Mouse (Mus musculus) embryonic facial prominence, embryonic 14.5 days (tissue): ENCODE results near the gene Nobox. TPM values are rescaled to one million over a fixed set of nuclear protein-coding genes. Genes with fewer than 3 reads are reported as not detected.
A peak's percentile ranks its signal among the peaks of the same experiment; 100 is the strongest.

Experiments
- ATAC-seq: fragments of 200-750 bp; cut with Nextera tagmentation; 2 replicates; pipeline ENCODE4 v1.8.0; 2017; ENCODE audit warnings: low read depth, moderate number of reproducible peaks, moderate TSS enrichment
- DNase-seq: peaks from one replicate; pipeline ENCODE4 v3.0.0-alpha.2; 2015; ENCODE audit warnings: low spot score
- H3K27ac ChIP-seq: fragments of 300-500 bp; sonication (generic); replicated peaks from 2 replicates; pipeline ENCODE4 v1.5.1; 2014; ENCODE audit warnings: low read depth, mild to moderate bottlenecking, low read length, moderate library complexity
- H3K27me3 ChIP-seq: fragments of 300-500 bp; sonication (generic); replicated peaks from 2 replicates; pipeline ENCODE4 v1.6.1; 2014; ENCODE audit warnings: low read length; ENCODE audit not compliant: control insufficient read depth, insufficient read depth
- H3K36me3 ChIP-seq: fragments of 300-500 bp; sonication (generic); 2 replicates; pipeline ENCODE4 v1.6.1; 2014; ENCODE audit warnings: low read length, mixed read lengths; ENCODE audit not compliant: control insufficient read depth, insufficient read depth
- H3K4me1 ChIP-seq: fragments of 300-500 bp; sonication (generic); 2 replicates; pipeline ENCODE4 v1.6.1; 2014; ENCODE audit warnings: antibody characterized with exemption, low read length; ENCODE audit not compliant: control insufficient read depth, insufficient read depth
- H3K4me2 ChIP-seq: fragments of 300-500 bp; sonication (generic); 2 replicates; pipeline ENCODE4 v1.6.1; 2014; ENCODE audit warnings: low read depth, mild to moderate bottlenecking, low read length, moderate library complexity, mixed read lengths
- H3K4me3 ChIP-seq: fragments of 300-500 bp; sonication (generic); 2 replicates; pipeline ENCODE4 v1.5.1; 2014; ENCODE audit warnings: low read depth, mild to moderate bottlenecking, low read length
- H3K9ac ChIP-seq: fragments of 300-500 bp; sonication (generic); 2 replicates; pipeline ENCODE4 v1.6.1; 2014; ENCODE audit warnings: low read depth, mild to moderate bottlenecking, low read length, moderate library complexity, mixed read lengths
- H3K9me3 ChIP-seq: fragments of 300-500 bp; sonication (generic); 2 replicates; pipeline ENCODE4 v1.6.1; 2016; ENCODE audit warnings: low read length; ENCODE audit not compliant: control insufficient read depth
- WGBS: fragments of 180-500 bp; shearing (Covaris S2); extraction: QIAGEN DNeasy Blood & Tissue Kit; methylation state at CpG from one replicate; pipeline ENCODE4 v1.1.7; 2014; 5-methylcytosine and 5-hydroxymethylcytosine counted together
- polyA plus RNA-seq: library from polyadenylated mRNA; unstranded; fragments of >200 nt; fragmentation: Nextera tagmentation; extraction: Ambion mirVana; gene quantifications from 2 replicates; pipeline ENCODE4 v1.2.1, GENCODE M21; 2014

Nobox gene
- polyA plus RNA-seq, 1 experiment from 2014 or later = not detected

DNA sequence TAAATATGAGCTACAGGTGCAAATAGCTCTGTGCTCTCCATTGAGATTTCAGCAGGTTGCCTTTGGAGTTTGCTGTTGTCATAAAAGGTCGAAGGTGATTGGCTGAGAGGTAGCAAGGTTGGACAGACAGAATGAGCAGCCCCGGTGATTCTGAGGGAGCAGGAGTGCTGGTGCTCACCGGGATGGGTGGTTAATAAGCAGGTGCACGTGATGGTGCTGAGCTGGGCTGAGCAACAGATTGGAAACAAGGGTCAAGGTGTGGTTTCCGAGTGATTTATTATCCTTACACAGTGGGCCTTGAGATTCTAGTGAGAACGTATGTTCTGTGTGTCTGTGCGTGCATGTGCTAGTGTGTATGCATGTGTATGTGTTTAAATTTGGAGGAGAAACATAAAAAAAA is 16.2 kb downstream of the Nobox start:
- Histone ChIP-seq H3K9me3 (no peaks in the 10 kb centered on the region), H3K4me2 (no peak overlapping the region), H3K9ac (no peak overlapping the region), H3K27me3 (no peaks in the 10 kb centered on the region), H3K4me3 (no peak overlapping the region), H3K4me1 (no peaks in the 10 kb centered on the region), H3K27ac (no peak overlapping the region), H3K36me3 (peaks cover 9% of the 10 kb centered on the region; the same call in 1 of the 2 replicates)
- WGBS = 67% methylated on average over 7 of the region's 7 CpGs
- ATAC-seq (peak; percentile 41; the same call in 1 of the 2 replicates), DNase-seq (no peak)

DNA sequence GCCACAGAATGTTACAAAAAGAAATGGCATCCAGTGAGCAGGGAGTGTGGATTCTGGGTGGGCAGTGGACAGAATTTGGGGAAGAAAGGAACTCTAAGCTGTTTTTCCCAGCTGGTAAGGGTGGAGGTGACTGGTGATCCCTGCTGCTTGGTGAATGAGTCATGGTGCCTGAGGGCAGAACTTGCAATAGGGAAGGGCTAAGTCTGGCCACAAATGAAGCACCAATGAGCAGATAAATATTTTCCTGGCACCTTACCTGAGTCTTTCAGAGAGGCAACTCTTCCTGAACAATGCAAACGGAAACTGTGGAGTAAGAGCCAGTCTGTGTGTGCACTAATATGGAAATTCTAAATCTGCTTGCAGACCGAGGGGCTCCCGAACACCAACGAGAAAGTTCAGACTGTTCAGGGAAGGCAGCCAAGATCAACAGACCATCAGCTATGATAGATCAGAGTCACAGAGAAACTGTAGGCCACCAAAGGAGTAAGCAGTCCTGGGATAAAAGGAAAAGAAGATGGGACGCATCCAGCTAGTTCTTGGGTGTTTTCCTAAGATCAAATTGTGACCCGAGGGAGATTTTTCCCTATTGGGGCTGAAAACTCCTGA is 16.8 kb downstream of the Nobox start:
- no peak for ATAC-seq
- Histone ChIP-seq H3K9ac (no peak overlapping the region), H3K4me3 (no peak overlapping the region), H3K4me1 (no peaks in the 10 kb centered on the region), H3K36me3 (peaks cover 13% of the 10 kb centered on the region; the same call in 1 of the 2 replicates), H3K4me2 (no peak overlapping the region), H3K9me3 (no peaks in the 10 kb centered on the region), H3K27ac (no peak overlapping the region), H3K27me3 (no peaks in the 10 kb centered on the region)
- WGBS = 56% methylated on average over 6 of the region's 6 CpGs
- peak; percentile 46 for DNase-seq

DNA sequence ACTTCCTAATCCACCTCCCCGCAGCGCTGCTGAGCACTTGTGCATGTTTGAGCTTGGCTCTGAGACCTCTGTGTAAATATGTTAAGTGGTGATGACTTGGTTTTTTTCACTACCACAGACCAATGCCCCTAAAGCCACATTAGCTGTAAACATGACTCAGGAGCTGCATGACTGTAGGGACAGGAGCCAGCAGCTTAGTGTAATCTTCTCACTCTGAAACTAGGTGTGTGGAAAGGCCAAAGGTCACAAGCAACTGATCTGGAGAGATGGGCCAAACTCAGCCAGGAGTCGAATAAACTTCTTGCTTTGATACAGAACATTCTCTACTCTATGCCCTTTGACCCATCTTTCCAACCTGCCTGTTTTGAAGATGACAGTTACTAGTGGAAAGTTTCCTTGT is 17.3 kb downstream of the Nobox start:
- no peak overlapping the region for H3K9ac ChIP-seq
- DNase-seq = no peak
- H3K9me3 ChIP-seq = no peaks in the 10 kb centered on the region
- 62% methylated on average over 3 of the region's 3 CpGs for WGBS
- H3K4me1 ChIP-seq = no peaks in the 10 kb centered on the region
- H3K36me3 ChIP-seq = peaks cover 17% of the 10 kb centered on the region; the same call in 1 of the 2 replicates
- H3K4me3 ChIP-seq = no peak overlapping the region
- peak; percentile 41; the same call in 1 of the 2 replicates for ATAC-seq
- H3K27ac ChIP-seq = no peak overlapping the region
- no peak overlapping the region for H3K4me2 ChIP-seq
- no peaks in the 10 kb centered on the region for H3K27me3 ChIP-seq

DNA sequence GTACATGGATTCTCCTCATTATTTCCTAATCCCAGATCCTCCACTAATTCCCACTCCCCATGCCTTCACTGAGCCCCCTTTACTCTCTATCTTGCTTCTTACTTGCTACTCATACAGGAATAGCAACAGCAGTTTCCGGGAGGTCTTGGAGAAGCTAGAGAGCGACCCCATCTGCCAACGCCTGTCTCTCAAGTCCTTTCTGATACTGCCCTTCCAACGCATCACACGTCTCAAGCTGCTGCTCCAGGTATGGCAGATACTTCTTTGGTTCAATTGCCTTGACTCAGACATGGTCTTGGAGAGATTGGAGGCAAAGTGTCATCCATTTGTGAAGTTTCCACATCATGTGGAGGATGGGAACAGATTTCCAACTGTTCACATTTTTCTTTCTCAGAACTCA is 28.9 kb downstream of the Nobox start:
- Histone ChIP-seq H3K4me2 (no peak overlapping the region), H3K4me1 (no peaks in the 10 kb centered on the region), H3K9me3 (no peaks in the 10 kb centered on the region), H3K9ac (no peak overlapping the region), H3K27me3 (no peaks in the 10 kb centered on the region), H3K27ac (no peak overlapping the region), H3K4me3 (no peak overlapping the region), H3K36me3 (peaks cover 18% of the 10 kb centered on the region; the same call in 1 of the 2 replicates)
- DNase-seq (no peak), ATAC-seq (no peak)
- 91% methylated on average over 5 of the region's 5 CpGs for WGBS

DNA sequence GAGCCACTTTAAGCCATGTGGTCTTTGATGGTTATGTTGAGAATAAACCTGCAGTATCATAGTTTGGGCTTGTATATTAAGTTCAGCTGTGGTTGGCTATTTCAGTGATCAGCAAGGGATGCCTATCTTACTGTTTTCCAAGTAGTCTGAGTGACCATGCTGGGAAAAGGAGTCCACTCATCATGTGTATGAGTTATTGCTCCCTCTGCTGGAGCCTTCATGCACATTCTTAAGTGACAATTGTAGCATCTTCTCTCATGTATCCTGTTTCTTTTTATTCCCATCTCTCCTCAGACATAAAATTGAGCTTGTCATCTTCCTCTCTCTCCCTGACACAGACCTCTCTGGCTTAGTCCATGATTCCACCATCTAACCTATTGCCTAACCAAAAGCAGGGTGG is 31.1 kb downstream of the Nobox start:
- Histone ChIP-seq H3K4me1 (no peaks in the 10 kb centered on the region), H3K36me3 (0 out of 2 replicates have a peak, but pooled peaks cover 13% of the 10 kb centered on the region), H3K4me2 (no peak overlapping the region), H3K9ac (no peak overlapping the region), H3K9me3 (no peaks in the 10 kb centered on the region), H3K27ac (no peak overlapping the region), H3K4me3 (no peak overlapping the region), H3K27me3 (no peaks in the 10 kb centered on the region)
- ATAC-seq (no peak), DNase-seq (peak; percentile 23)

DNA sequence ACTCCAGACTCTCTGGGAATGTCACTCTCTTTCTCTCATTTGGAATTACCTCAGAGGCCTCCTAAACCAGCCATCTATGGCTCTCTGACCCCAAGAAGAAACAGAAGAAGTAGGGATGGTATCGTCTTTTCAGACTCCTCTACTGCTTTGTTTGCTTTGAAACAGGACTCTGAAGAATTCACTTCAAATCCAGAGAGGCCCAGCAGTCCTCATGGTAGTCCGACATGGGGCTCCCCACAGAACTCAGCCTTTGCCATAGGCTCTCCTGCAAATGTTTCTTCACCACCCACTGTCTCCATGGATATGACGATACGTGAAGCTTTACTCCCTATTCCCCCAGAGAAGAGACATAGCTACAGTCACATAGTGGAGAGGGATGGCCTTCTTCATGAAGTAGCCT is 35.2 kb downstream of the Nobox start:
- no peak for DNase-seq
- Histone ChIP-seq H3K27me3 (no peaks in the 10 kb centered on the region), H3K9ac (no peak overlapping the region), H3K4me2 (no peak overlapping the region), H3K4me1 (no peaks in the 10 kb centered on the region), H3K9me3 (no peaks in the 10 kb centered on the region), H3K4me3 (no peak overlapping the region), H3K36me3 (0 out of 2 replicates have a peak, but pooled peaks cover 5% of the 10 kb centered on the region), H3K27ac (no peak overlapping the region)
- 79% methylated on average over 4 of the region's 4 CpGs for WGBS
- ATAC-seq = no peak

DNA sequence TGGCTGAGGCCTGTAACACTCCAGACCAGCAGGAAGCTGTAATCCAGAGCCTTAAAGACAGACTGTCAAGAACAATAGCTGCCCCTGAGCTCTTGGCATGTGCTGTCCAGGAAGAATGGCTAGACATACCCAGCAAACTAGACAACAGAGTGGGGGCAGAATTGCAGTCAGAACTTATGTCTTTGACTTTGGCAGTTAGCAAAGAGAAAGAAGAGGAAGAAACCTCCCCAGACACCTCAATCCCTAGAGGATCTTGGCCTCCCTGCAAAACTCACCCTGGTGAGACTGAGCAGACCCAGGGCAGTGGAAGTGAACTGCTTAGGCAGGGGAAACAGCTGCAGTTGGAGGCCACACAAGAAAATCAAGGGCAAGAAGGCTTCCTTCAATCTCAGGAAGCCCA is 36.8 kb downstream of the Nobox start:
- no peaks in the 10 kb centered on the region for H3K4me1 ChIP-seq
- H3K9me3 ChIP-seq = no peaks in the 10 kb centered on the region
- no peak overlapping the region for H3K9ac ChIP-seq
- peak; percentile 5 for DNase-seq
- H3K36me3 ChIP-seq = 0 out of 2 replicates have a peak, but pooled peaks cover 5% of the 10 kb centered on the region
- no peak overlapping the region for H3K4me2 ChIP-seq
- no peak overlapping the region for H3K27ac ChIP-seq
- H3K4me3 ChIP-seq = no peak overlapping the region
- no peak for ATAC-seq
- H3K27me3 ChIP-seq = no peaks in the 10 kb centered on the region

DNA sequence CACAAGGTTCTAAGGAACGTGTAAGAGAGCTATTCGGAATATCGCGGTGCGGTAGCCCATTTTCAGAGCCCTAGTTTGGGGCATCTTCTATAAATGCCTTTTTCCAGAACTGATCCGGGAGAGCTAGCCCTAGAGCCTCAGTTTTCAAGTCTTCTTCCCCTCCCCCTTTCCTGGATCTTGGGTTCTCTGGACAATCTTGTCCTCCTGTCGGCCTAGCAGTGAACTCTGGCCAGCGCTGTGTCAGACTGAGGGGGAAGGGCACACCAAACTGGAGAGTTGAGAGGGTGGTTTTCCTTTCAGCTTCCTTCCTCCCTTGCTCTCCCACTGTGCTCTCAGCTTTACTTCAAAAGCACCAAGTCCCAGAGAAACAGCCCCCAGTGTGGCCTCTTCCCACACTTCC is 43.0 kb downstream of the Nobox start:
- 12% methylated on average over 8 of the region's 8 CpGs for WGBS
- ATAC-seq = no peak
- Histone ChIP-seq H3K36me3 (no peaks in the 10 kb centered on the region), H3K4me3 (peak overlapping the region; percentile 65), H3K9ac (peak overlapping the region; percentile 78), H3K27me3 (0 out of 2 replicates have a peak, but pooled peaks cover 3% of the 10 kb centered on the region), H3K4me2 (peak overlapping the region; percentile 90), H3K4me1 (peaks cover 8% of the 10 kb centered on the region; the same call in 1 of the 2 replicates), H3K27ac (no peak overlapping the region; the same call in 1 of the 2 replicates), H3K9me3 (no peaks in the 10 kb centered on the region)
- DNase-seq = peak; percentile 47
